Mouse (Mus musculus) spleen, adult 2 months (tissue): ENCODE measurements around the gene Mcoln3.

Experiments used
- CTCF ChIP-seq: fragments of 200-500 bp; IDR thresholded peaks from 2 replicates; pipeline ENCODE4 v1.5.1; 2011; ENCODE audit warnings: mild to moderate bottlenecking, inconsistent platforms; ENCODE audit not compliant: insufficient read depth, insufficient read length, insufficient replicate concordance; ENCODE audit errors: extremely low read depth
- POLR2A ChIP-seq: fragments of 200-500 bp; IDR thresholded peaks from 2 replicates; pipeline ENCODE4 v1.6.1; 2011; ENCODE audit warnings: low read depth, low read length, inconsistent platforms

DNA sequence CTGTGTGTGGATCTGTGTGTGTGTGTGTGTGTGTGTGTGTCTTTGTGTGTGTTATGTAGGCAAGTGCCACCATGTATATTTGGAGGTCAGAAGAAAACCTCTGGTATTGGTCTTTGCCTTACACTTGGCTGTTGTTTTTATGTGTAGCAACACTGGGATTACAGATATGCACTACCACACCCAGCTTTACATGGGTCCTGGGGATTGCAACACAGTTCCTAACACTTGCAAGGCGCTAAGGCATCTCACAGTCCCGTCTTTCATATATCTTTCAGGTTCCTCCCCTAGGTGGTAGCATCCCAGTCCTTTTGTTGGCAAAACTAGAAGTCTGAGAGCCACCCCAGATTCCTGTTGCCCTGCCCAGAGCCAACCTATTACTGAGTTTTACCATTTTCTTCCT lies 8.3 kb upstream of the Mcoln3 start:
- TF ChIP-seq CTCF, result no peak
- no peak for TF ChIP-seq POLR2A
